Mouse (Mus musculus): ENCODE measurements around the gene Gdap1l1. TPM values are rescaled to one million over a fixed set of nuclear protein-coding genes. Genes with fewer than 3 reads are reported as not detected.

Gdap1l1 gene
- polyA plus RNA-seq, 1 experiment from 2014 or later = 1.7 TPM

DNA sequence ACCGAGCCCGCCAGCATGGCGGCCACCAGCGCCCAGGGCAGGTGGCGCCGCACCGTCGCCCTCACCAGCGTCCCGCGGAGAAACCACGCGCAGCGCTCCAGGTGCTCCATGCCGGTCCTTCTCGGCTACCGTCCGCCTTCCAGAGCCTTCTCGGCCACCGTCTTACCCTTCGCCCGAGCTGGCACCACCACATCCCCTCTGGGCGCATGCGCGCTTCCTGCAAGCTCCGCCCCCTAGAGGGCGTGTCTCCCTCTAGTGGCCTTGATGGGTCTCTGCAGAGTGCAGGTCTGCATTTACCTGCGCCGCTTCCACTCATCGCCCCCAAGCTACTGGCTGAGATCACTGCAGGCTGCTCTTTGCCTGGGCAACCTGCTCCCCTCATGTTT is 34.2 kb downstream of the Gdap1l1 start, which contains the start of gene Fitm2:
Gene Fitm2, minus strand, starts transcription at position 164 of the 386 bp plus-strand sequence.
- H3K27me3 ChIP-seq (replicated peaks; ENCODE audit: control insufficient read depth, insufficient read depth, low read length) = 0 out of 2 replicates have a peak, but pooled peaks cover 1% of the 10 kb centered on the region
- under 1% methylated on average over 30 of the region's 30 CpGs for WGBS
- peak; percentile 94 for DNase-seq (ENCODE audit: low spot score)

DNA sequence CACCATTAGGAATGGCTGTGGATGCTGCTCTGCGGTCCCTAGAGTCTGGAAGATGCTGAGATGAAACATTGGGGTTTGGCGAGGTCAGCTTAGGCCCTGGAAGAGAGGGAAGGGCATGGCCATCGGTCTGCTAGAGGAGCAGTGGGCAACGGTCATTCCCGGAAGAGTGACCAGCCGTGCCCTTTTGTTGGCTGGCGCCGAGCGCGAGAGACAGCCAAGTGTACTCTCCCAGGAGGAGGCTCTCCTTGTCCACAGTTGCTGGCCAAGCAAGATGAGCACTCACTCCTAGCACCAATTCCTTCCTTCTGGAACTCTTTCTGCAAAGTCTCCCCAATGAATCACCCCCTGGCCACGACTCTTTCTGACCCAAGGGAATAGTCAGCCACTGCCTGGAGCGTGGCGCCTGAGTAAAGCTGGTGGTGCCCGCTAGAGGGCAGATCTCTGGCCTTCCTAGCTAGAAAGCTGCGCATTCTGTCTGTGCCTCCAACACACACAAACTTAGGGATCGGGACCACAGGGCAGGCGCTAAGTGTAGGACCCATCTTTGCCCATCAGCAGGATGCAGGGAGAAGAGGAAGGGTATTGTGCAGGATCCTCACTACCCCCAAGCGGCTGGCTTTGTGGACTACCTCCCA is 42.0 kb downstream of the Gdap1l1 start:
- ATAC-seq (replicated peaks; ENCODE audit: low FRiP score) (no peak), DNase-seq (ENCODE audit: low spot score) (no peak)

More for the DNA sequence above, 34.2 kb downstream of the Gdap1l1 start, which contains the start of gene Fitm2:
- Histone ChIP-seq H3K9me3 (ENCODE audit: control insufficient read depth, low read length) (no peaks in the 10 kb centered on the region), H3K9ac (ENCODE audit: low read depth, low read length) (peak within 1 kb of the TSS; percentile 90), H3K4me1 (replicated peaks; ENCODE audit: control insufficient read depth, insufficient read depth, low read length) (peaks cover 3% of the 10 kb centered on the region; the same call in 1 of the 2 replicates), H3K4me3 (ENCODE audit: low read depth, low read length) (peak within 1 kb of the TSS; percentile 89), H3K27ac (ENCODE audit: low read depth, low read length) (peak within 1 kb of the TSS; percentile 52), H3K4me2 (peak within 1 kb of the TSS; percentile 91), H3K36me3 (ENCODE audit: control insufficient read depth, insufficient read depth, low read length) (peaks cover 5% of the 10 kb centered on the region; the same call in 1 of the 2 replicates)
- peak; percentile 91 for ATAC-seq (replicated peaks; ENCODE audit: low FRiP score)

GRCm38 (mm10) chr2:163481539-163482029 is 43.3 kb downstream of the Gdap1l1 start:
- peak overlapping the region; percentile 55 for H3K4me2 ChIP-seq
- 5% methylated on average over 21 of the region's 21 CpGs for WGBS
- no peak for DNase-seq (ENCODE audit: low spot score)
- H3K4me1 ChIP-seq (replicated peaks; ENCODE audit: control insufficient read depth, insufficient read depth, low read length) = no peaks in the 10 kb centered on the region
- no peak overlapping the region for H3K9ac ChIP-seq (ENCODE audit: low read depth, low read length)
- H3K27me3 ChIP-seq (replicated peaks; ENCODE audit: control insufficient read depth, insufficient read depth, low read length) = peaks cover 29% of the 10 kb centered on the region
- H3K27ac ChIP-seq (ENCODE audit: low read depth, low read length) = no peak overlapping the region
- H3K9me3 ChIP-seq (ENCODE audit: control insufficient read depth, low read length) = no peaks in the 10 kb centered on the region
- H3K4me3 ChIP-seq (ENCODE audit: low read depth, low read length) = 0 out of 2 replicates have a peak overlapping the region, but pooled peaks have one; percentile 13
- ATAC-seq (replicated peaks; ENCODE audit: low FRiP score) = peak; percentile 41
- H3K36me3 ChIP-seq (ENCODE audit: control insufficient read depth, insufficient read depth, low read length) = no peaks in the 10 kb centered on the region

More for the DNA sequence above, 42.0 kb downstream of the Gdap1l1 start:
- no peaks in the 10 kb centered on the region for H3K4me1 ChIP-seq (replicated peaks; ENCODE audit: control insufficient read depth, insufficient read depth, low read length)
- no peak overlapping the region for H3K9ac ChIP-seq (ENCODE audit: low read depth, low read length)
- no peak overlapping the region for H3K27ac ChIP-seq (ENCODE audit: low read depth, low read length)
- peaks cover 29% of the 10 kb centered on the region for H3K27me3 ChIP-seq (replicated peaks; ENCODE audit: control insufficient read depth, insufficient read depth, low read length)
- H3K4me3 ChIP-seq (ENCODE audit: low read depth, low read length) = no peak overlapping the region
- 54% methylated on average over 18 of the region's 18 CpGs for WGBS
- H3K4me2 ChIP-seq = no peak overlapping the region
- H3K36me3 ChIP-seq (ENCODE audit: control insufficient read depth, insufficient read depth, low read length) = no peaks in the 10 kb centered on the region
- H3K9me3 ChIP-seq (ENCODE audit: control insufficient read depth, low read length) = no peaks in the 10 kb centered on the region

DNA sequence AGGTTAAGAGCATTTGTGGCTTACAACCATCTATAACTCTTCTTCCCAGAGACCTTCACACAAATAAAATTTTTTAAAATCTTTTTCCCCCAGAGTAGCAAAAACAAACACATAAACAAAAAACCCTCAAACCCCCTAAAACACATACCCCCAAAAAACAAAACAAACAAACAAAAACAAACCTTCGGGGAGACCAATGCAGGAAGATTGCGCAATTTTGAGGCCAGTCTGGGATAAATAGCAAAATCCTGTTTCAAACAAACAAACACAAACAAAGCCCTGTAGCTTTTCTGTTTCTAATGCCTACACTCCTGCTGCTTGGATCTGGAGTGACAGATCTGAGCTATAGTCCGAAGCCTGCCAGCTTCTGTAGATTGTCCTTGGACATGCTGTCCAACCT is 49.1 kb downstream of the Gdap1l1 start:
- 69% methylated on average over 3 of the region's 3 CpGs for WGBS
- no peaks in the 10 kb centered on the region for H3K36me3 ChIP-seq (ENCODE audit: control insufficient read depth, insufficient read depth, low read length)
- no peak for DNase-seq (ENCODE audit: low spot score)
- H3K9ac ChIP-seq (ENCODE audit: low read depth, low read length) = no peak overlapping the region
- no peak overlapping the region for H3K4me3 ChIP-seq (ENCODE audit: low read depth, low read length)
- H3K4me1 ChIP-seq (replicated peaks; ENCODE audit: control insufficient read depth, insufficient read depth, low read length) = no peaks in the 10 kb centered on the region
- H3K27ac ChIP-seq (ENCODE audit: low read depth, low read length) = no peak overlapping the region
- H3K27me3 ChIP-seq (replicated peaks; ENCODE audit: control insufficient read depth, insufficient read depth, low read length) = 0 out of 2 replicates have a peak, but pooled peaks cover 5% of the 10 kb centered on the region
- H3K4me2 ChIP-seq = no peak overlapping the region
- no peaks in the 10 kb centered on the region for H3K9me3 ChIP-seq (ENCODE audit: control insufficient read depth, low read length)
- ATAC-seq (replicated peaks; ENCODE audit: low FRiP score) = no peak

DNA sequence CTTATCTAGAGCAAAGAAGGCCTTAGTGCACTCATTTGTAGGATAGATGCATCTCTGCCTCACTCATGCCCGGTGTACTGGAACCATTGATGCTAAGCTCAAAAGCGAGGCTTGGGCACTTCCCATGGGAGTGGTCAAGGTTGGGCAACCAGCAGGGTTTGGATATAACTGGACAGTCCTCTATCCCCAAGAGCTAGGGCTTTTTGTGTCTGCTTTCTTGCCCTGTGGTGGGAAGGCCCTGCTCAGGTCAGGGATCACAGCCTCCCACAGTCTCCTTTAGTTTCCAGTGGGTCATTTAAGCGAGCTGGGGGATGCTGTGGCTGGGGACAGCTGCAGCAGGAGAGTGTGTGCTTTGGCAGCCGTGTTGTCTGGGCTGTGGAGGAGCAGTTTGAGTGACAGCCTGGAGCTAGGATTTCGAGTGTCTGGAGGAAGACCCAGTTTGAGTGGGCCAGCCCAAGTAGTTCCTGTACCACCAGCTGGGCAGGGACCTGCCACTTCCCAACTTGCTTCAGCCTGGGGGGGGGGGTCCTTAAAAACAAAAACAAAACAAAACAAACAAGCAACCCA is 51.5 kb downstream of the Gdap1l1 start:
- Histone ChIP-seq H3K36me3 (ENCODE audit: control insufficient read depth, insufficient read depth, low read length) (no peaks in the 10 kb centered on the region), H3K9ac (ENCODE audit: low read depth, low read length) (no peak overlapping the region), H3K9me3 (ENCODE audit: control insufficient read depth, low read length) (no peaks in the 10 kb centered on the region), H3K4me1 (replicated peaks; ENCODE audit: control insufficient read depth, insufficient read depth, low read length) (no peaks in the 10 kb centered on the region), H3K4me2 (no peak overlapping the region), H3K4me3 (ENCODE audit: low read depth, low read length) (no peak overlapping the region), H3K27ac (ENCODE audit: low read depth, low read length) (no peak overlapping the region), H3K27me3 (replicated peaks; ENCODE audit: control insufficient read depth, insufficient read depth, low read length) (no peaks in the 10 kb centered on the region)
- WGBS = 48% methylated on average over 5 of the region's 5 CpGs
- ATAC-seq (replicated peaks; ENCODE audit: low FRiP score) (no peak), DNase-seq (ENCODE audit: low spot score) (no peak)

DNA sequence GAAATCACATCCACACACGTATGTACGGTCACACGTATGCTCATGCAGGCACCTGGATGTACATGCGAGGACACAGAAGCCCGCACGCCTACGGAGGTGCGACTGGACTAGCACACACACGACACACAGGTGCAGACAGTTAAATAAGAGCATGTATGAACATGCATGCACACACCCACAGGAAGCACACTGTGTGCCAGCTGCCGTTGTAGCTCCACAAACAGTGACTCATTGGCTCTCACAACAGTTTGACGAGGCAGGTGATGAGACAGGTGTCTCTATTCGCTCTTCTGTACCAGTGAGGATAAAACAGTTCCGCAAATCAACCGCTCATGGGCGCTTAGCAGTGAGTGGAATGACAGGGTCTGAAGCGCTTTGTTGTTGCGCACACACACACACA is 52.4 kb downstream of the Gdap1l1 start:
- Histone ChIP-seq H3K27ac (ENCODE audit: low read depth, low read length) (no peak overlapping the region), H3K9me3 (ENCODE audit: control insufficient read depth, low read length) (no peaks in the 10 kb centered on the region), H3K36me3 (ENCODE audit: control insufficient read depth, insufficient read depth, low read length) (no peaks in the 10 kb centered on the region), H3K4me2 (no peak overlapping the region), H3K27me3 (replicated peaks; ENCODE audit: control insufficient read depth, insufficient read depth, low read length) (no peaks in the 10 kb centered on the region), H3K4me3 (ENCODE audit: low read depth, low read length) (no peak overlapping the region), H3K9ac (ENCODE audit: low read depth, low read length) (no peak overlapping the region), H3K4me1 (replicated peaks; ENCODE audit: control insufficient read depth, insufficient read depth, low read length) (no peaks in the 10 kb centered on the region)
- no peak for ATAC-seq (replicated peaks; ENCODE audit: low FRiP score)
- DNase-seq (ENCODE audit: low spot score) = no peak
- 92% methylated on average over 17 of the region's 17 CpGs for WGBS

GRCm38 (mm10) chr2:163491351-163491750 is 53.1 kb downstream of the Gdap1l1 start:
- no peak for DNase-seq (ENCODE audit: low spot score)
- H3K4me1 ChIP-seq (replicated peaks; ENCODE audit: control insufficient read depth, insufficient read depth, low read length) = no peaks in the 10 kb centered on the region
- H3K36me3 ChIP-seq (ENCODE audit: control insufficient read depth, insufficient read depth, low read length) = no peaks in the 10 kb centered on the region
- H3K4me3 ChIP-seq (ENCODE audit: low read depth, low read length) = no peak overlapping the region
- H3K4me2 ChIP-seq = no peak overlapping the region
- WGBS = 57% methylated on average over 7 of the region's 7 CpGs
- ATAC-seq (replicated peaks; ENCODE audit: low FRiP score) = no peak
- no peaks in the 10 kb centered on the region for H3K27me3 ChIP-seq (replicated peaks; ENCODE audit: control insufficient read depth, insufficient read depth, low read length)
- no peaks in the 10 kb centered on the region for H3K9me3 ChIP-seq (ENCODE audit: control insufficient read depth, low read length)
- H3K9ac ChIP-seq (ENCODE audit: low read depth, low read length) = no peak overlapping the region
- H3K27ac ChIP-seq (ENCODE audit: low read depth, low read length) = no peak overlapping the region

- Histone ChIP-seq H3K9ac (ENCODE audit: low read depth, low read length) (no peak within 1 kb of the TSS), H3K27ac (ENCODE audit: low read depth, low read length) (no peak within 1 kb of the TSS), H3K4me2 (no peak within 1 kb of the TSS), H3K4me3 (ENCODE audit: low read depth, low read length) (no peak within 1 kb of the TSS), H3K27me3 (replicated peaks; ENCODE audit: control insufficient read depth, insufficient read depth, low read length) (no peaks in the 10 kb centered on the region), H3K9me3 (ENCODE audit: control insufficient read depth, low read length) (no peaks in the 10 kb centered on the region), H3K36me3 (ENCODE audit: control insufficient read depth, insufficient read depth, low read length) (no peaks in the 10 kb centered on the region), H3K4me1 (replicated peaks; ENCODE audit: control insufficient read depth, insufficient read depth, low read length) (no peaks in the 10 kb centered on the region)
- DNase-seq (ENCODE audit: low spot score) (no peak), ATAC-seq (replicated peaks; ENCODE audit: low FRiP score) (no peak)
- 73% methylated on average over 5 of the region's 5 CpGs for WGBS
These were observed 53.7 kb downstream of the Gdap1l1 start, which contains the start of gene R3hdml for GRCm38 (mm10) chr2:163492018-163492417. TSS of gene R3hdml (plus strand) at chr2:163492318.
